Mouse (Mus musculus): Measurements from ENCODE around the gene Gm10330.
"Not testable (repeated sequence)": the region's sequence is repeated elsewhere in the genome, so short reads cannot be mapped to it uniquely, and the experiment has no call there.

Gm10330 gene

GRCm38 (mm10) chr12:23780165-23780564 is at the start of gene Gm10330:
Gene Gm10330 (minus strand): TSS chr12:23780265.
- in situ Hi-C loops (cut with MboI), result not testable (repeated sequence)

DNA sequence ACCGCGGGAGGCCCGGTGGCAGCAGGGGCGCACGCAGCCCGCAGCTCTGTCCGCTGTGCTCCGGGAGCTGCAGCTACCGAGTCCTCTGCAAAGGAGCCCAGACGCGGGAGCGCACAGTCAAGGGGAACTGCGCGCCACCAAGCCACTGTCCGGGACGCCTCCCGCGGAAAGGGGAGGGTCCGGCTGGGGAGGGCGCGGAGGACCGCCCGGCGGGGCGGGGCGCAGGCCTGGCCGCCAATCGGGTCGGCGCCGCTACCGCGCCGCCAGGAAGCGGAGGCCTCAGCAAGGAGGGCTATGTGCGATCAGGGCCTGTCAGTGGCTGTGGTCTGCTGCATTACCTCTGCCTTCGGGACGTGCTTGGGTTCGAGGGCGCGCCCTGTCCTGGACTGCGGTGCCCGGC is 20.7 kb upstream of the Gm10330 start:
- in situ Hi-C loops (cut with MboI), result not testable (repeated sequence)

- in situ Hi-C loops (cut with MboI), result not testable (repeated sequence)
Measured at GRCm38 (mm10) chr12:23800366-23800765, 20.3 kb upstream of the Gm10330 start.

All from mature B cell (primary cell).